Comparison of ENCODE assay signal across 9 mouse cellular contexts in genomic region chr1:40233217-40233616, GRCm38 (mm10). TPM values are rescaled to one million over a fixed set of nuclear protein-coding genes. Genes with fewer than 3 reads are reported as not detected.
A peak's percentile ranks its signal among the peaks of the same experiment; 100 is the strongest.
DNase-seq lines count a peak whose midpoint lies in the region; ATAC-seq lines count a peak whose summit lies in the region.
"Had no signal": no experiment of that assay in that cellular context is flagged by ENCODE, and none has a peak within 500 bp of the region (broad histone marks: within the 10 kb centered on the region; RNA-seq: fewer than 3 reads in every experiment).

No protein-coding gene starts in this region.

- ATAC-seq in hindbrain, embryonic 12.5 days (ENCODE audit: low FRiP score), result no peak
- peak; percentile 67; the same call in 1 of the 2 replicates for ATAC-seq in embryonic facial prominence, embryonic 14.5 days (ENCODE audit: low read depth)
- peak; percentile 69 for ATAC-seq in limb, embryonic 13.5 days (ENCODE audit: low FRiP score, low read depth)
- no peak for ATAC-seq in hindbrain, embryonic 13.5 days (ENCODE audit: low FRiP score)

- no peaks in the 10 kb centered on the region for H3K36me3 ChIP-seq in hindbrain, embryonic 10.5 days
- no peaks in the 10 kb centered on the region for H3K36me3 ChIP-seq in hindbrain, embryonic 12.5 days
- H3K36me3 ChIP-seq in embryonic facial prominence, embryonic 14.5 days (ENCODE audit: control insufficient read depth, insufficient read depth, low read length), result no peaks in the 10 kb centered on the region
- H3K36me3 ChIP-seq in limb, embryonic 13.5 days, result no peaks in the 10 kb centered on the region
- H3K36me3 ChIP-seq in hindbrain, embryonic 13.5 days, result no peaks in the 10 kb centered on the region
- H3K36me3 ChIP-seq: embryonic facial prominence, embryonic 13.5 days had no signal

- no peak overlapping the region for H3K27ac ChIP-seq in hindbrain, embryonic 10.5 days
- no peak overlapping the region for H3K27ac ChIP-seq in hindbrain, embryonic 12.5 days
- H3K27ac ChIP-seq in embryonic facial prominence, embryonic 14.5 days (replicated peaks; ENCODE audit: low read depth, low read length), result no peak overlapping the region
- H3K27ac ChIP-seq in limb, embryonic 13.5 days, result peak overlapping the region; percentile 33; the same call in 1 of the 2 replicates
- no peak overlapping the region for H3K27ac ChIP-seq in hindbrain, embryonic 13.5 days
- H3K27ac ChIP-seq: embryonic facial prominence, embryonic 13.5 days had no signal

- no peak overlapping the region for H3K4me2 ChIP-seq in hindbrain, embryonic 12.5 days (replicated peaks)
- no peak overlapping the region for H3K4me2 ChIP-seq in embryonic facial prominence, embryonic 14.5 days (ENCODE audit: low read depth, low read length)
- no peak overlapping the region for H3K4me2 ChIP-seq in limb, embryonic 13.5 days (replicated peaks)
- H3K4me2 ChIP-seq in hindbrain, embryonic 13.5 days, result no peak overlapping the region
- H3K4me2 ChIP-seq: embryonic facial prominence, embryonic 13.5 days had no signal

- 56% methylated on average over 7 of the region's 7 CpGs for WGBS in hindbrain, embryonic 10.5 days
- 65% methylated on average over 7 of the region's 7 CpGs for WGBS in hindbrain, embryonic 12.5 days
- WGBS in embryonic facial prominence, embryonic 14.5 days, result 30% methylated on average over 7 of the region's 7 CpGs
- WGBS in limb, embryonic 13.5 days, result 16% methylated on average over 7 of the region's 7 CpGs
- WGBS in hindbrain, embryonic 13.5 days, result 73% methylated on average over 7 of the region's 7 CpGs

- no peak overlapping the region for H3K9ac ChIP-seq in hindbrain, embryonic 12.5 days
- H3K9ac ChIP-seq in embryonic facial prominence, embryonic 14.5 days (ENCODE audit: low read depth, low read length), result no peak overlapping the region
- H3K9ac ChIP-seq in limb, embryonic 13.5 days, result no peak overlapping the region
- H3K9ac ChIP-seq in hindbrain, embryonic 13.5 days, result no peak overlapping the region
- H3K9ac ChIP-seq: embryonic facial prominence, embryonic 13.5 days had no signal

- H3K27me3 ChIP-seq in hindbrain, embryonic 10.5 days (ENCODE audit: insufficient read depth, poor library complexity, severe bottlenecking), result no peaks in the 10 kb centered on the region
- no peaks in the 10 kb centered on the region for H3K27me3 ChIP-seq in hindbrain, embryonic 12.5 days
- no peaks in the 10 kb centered on the region for H3K27me3 ChIP-seq in embryonic facial prominence, embryonic 14.5 days (replicated peaks; ENCODE audit: control insufficient read depth, insufficient read depth, low read length)
- no peaks in the 10 kb centered on the region for H3K27me3 ChIP-seq in limb, embryonic 13.5 days
- H3K27me3 ChIP-seq in hindbrain, embryonic 13.5 days, result no peaks in the 10 kb centered on the region
- H3K27me3 ChIP-seq: embryonic facial prominence, embryonic 13.5 days had no signal

- H3K4me3 ChIP-seq in hindbrain, embryonic 10.5 days, result no peak overlapping the region
- H3K4me3 ChIP-seq in hindbrain, embryonic 12.5 days, result no peak overlapping the region
- H3K4me3 ChIP-seq in embryonic facial prominence, embryonic 14.5 days (ENCODE audit: low read depth, low read length), result no peak overlapping the region
- H3K4me3 ChIP-seq in limb, embryonic 13.5 days, result no peak overlapping the region
- H3K4me3 ChIP-seq in hindbrain, embryonic 13.5 days, result no peak overlapping the region
- H3K4me3 ChIP-seq: embryonic facial prominence, embryonic 13.5 days had no signal

- H3K4me1 ChIP-seq in hindbrain, embryonic 10.5 days (replicated peaks), result 0 out of 2 replicates have a peak, but pooled peaks cover 3% of the 10 kb centered on the region
- H3K4me1 ChIP-seq in hindbrain, embryonic 12.5 days, result 0 out of 2 replicates have a peak, but pooled peaks cover 2% of the 10 kb centered on the region
- peaks cover 17% of the 10 kb centered on the region for H3K4me1 ChIP-seq in embryonic facial prominence, embryonic 14.5 days (ENCODE audit: control insufficient read depth, insufficient read depth, low read length)
- H3K4me1 ChIP-seq in limb, embryonic 13.5 days, result peaks cover 42% of the 10 kb centered on the region
- peaks cover 4% of the 10 kb centered on the region; the same call in 1 of the 2 replicates for H3K4me1 ChIP-seq in hindbrain, embryonic 13.5 days (replicated peaks)

- H3K9me3 ChIP-seq in hindbrain, embryonic 10.5 days, result no peaks in the 10 kb centered on the region
- H3K9me3 ChIP-seq in hindbrain, embryonic 12.5 days (replicated peaks), result no peaks in the 10 kb centered on the region
- no peaks in the 10 kb centered on the region for H3K9me3 ChIP-seq in embryonic facial prominence, embryonic 14.5 days (ENCODE audit: control insufficient read depth, low read length)
- H3K9me3 ChIP-seq in limb, embryonic 13.5 days, result no peaks in the 10 kb centered on the region
- no peaks in the 10 kb centered on the region for H3K9me3 ChIP-seq in hindbrain, embryonic 13.5 days
- H3K9me3 ChIP-seq: embryonic facial prominence, embryonic 13.5 days had no signal

- peak; percentile 27 for DNase-seq in hindbrain, embryonic 10.5 days (ENCODE audit: low spot score)
- peak; percentile 39 for DNase-seq in 3134 (ENCODE audit: extremely low read depth, insufficient read length, low spot score)
- DNase-seq in embryonic facial prominence, embryonic 14.5 days (ENCODE audit: low spot score), result peak; percentile 60
- DNase-seq in layer of hippocampus, postnatal 36 days, result no peak
- no peak for DNase-seq in cerebellum, adult 8-10 months

RNA-seq across cellular contexts. Expression of gene Il1r1, which starts 8.3 kb away (rescaled TPM):
- 0.40 and 0.58 TPM in 2 replicates for polyA plus RNA-seq in hindbrain, embryonic 10.5 days (2016; fragmentation: Nextera tagmentation; extraction: Ambion mirVana)
- 1.4 and 1.6 TPM in 2 replicates for polyA plus RNA-seq in hindbrain, embryonic 12.5 days (2016; fragmentation: Nextera tagmentation; extraction: Ambion mirVana)
- polyA plus RNA-seq in embryonic facial prominence, embryonic 14.5 days (2014; fragmentation: Nextera tagmentation; extraction: Ambion mirVana), result 9.3 and 9.6 TPM in 2 replicates
- 6.6 and 6.7 TPM in 2 replicates for polyA plus RNA-seq in limb, embryonic 13.5 days (2015; fragmentation: Nextera tagmentation; extraction: Ambion mirVana)
- 10 to 100 TPM in 1 of 2 experiments, 1 to 10 TPM in 1; 8.8 to 12.0 TPM for total RNA-seq in layer of hippocampus, postnatal 36 days (2021)
- polyA plus RNA-seq in hindbrain, embryonic 13.5 days (2015; fragmentation: Nextera tagmentation; extraction: Ambion mirVana), result 0.74 and 0.98 TPM in 2 replicates

Comparison
In these comparisons a context has a peak if more than half of its experiments do, and no peak if none do; other contexts are left out.
1. DNase-seq: peak in hindbrain, embryonic 10.5 days (single experiment), 3134 (single experiment) and embryonic facial prominence, embryonic 14.5 days (single experiment); none in layer of hippocampus, postnatal 36 days (0 of 2) and cerebellum, adult 8-10 months (single experiment).
2. ATAC-seq: peak in embryonic facial prominence, embryonic 14.5 days (single experiment) and limb, embryonic 13.5 days (single experiment); none in hindbrain, embryonic 12.5 days (single experiment) and hindbrain, embryonic 13.5 days (single experiment).